Mouse (Mus musculus) right cerebral cortex, postnatal 36 days (tissue): Measurements from ENCODE around the gene Gm960.

Experiments used
- DNase-seq, 2 experiments: peaks; one replicate each; pipeline ENCODE4 v3.0.0; 2022; ENCODE audit warnings: low spot score in 2 of 2, mixed read lengths in 1 of 2

The Gm960 gene

DNA sequence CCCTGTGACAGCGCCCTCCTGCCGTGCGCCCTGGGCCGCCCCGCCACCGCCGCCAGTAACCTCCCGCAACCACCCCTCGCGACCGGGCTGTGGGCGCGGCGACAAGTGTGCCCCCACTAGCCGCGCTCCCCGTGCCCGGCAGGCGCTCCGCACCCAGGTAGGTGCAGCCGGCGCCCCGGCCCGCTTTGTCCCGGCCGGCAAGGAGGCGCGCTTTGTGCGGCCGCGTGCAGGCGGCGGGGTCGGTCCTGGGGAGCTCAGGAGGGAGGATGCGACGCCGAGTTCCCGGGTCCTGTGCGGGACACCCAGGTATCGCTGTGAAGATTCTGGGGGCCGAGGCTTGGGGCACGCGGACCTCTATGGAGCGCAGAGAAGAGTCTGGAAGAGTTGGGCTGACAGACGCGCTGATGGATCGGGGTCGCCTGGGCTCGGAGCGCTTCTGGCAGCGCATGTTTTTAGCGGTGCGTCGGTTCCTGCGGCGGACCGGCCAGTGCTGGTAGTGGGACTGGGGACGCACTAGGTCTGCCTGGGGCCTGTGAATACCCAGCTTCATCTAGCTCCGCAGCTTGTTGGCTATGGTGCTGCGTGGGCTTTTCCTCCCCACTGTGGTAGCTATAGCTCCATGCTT is 13.8 kb upstream of the Gm960 start:
- no peak for DNase-seq

DNA sequence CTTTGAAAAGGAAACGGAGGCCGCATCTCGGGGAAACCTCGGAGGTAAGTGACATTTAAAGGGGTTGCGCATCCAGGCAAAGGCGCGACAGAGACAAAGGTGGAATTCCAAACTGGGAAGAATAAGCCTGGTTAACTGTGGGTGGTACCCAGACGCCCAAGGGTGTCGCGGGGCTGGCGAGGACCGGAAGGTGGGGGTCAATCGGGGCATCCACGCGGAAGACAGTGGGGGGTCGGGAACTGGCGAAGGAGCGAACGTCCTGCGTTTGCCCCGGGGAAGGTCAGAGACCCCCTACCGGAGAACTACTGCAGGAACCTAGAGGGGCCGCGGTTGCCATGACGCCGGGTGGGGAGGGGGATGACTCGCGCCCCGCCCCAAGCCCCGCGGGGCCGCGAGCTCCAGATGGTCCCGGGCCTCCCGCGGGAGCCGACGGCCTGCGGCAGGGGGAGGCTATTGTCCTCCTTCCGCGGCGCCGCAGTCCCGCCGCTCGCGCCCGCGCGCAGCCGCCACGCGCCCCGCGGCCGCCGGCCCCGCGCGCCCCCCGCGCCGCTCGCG is 13.2 kb upstream of the Gm960 start:
- no peak for DNase-seq

DNA sequence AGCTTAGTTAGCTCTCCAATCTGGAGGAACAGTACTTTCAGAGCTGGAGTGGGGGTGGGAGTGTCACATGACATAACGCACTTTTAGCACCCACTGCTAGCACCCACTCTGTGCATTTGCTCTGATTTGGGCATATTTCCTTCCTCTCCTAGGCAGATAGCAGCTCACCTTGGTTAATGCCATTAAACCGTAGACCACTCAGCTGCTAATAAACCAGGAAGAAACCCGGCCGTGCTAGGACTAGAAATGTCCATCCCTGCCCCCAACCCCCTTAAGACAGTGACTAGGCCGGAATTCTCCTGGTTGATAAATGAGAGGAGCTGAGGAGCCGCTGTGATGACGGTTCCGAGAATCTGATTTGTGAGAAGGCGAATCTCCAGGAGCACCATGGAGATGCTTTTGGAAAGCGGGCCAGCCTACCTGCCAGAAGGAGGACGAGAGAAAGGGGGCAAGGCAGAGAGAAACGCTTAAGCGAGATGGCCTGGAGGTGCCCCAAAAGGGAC is 12.7 kb upstream of the Gm960 start, which contains the start of gene Sptbn2:
Gene Sptbn2, plus strand, starts transcription at position 70 of the 503 bp plus-strand sequence.
- DNase-seq: peak; percentile 77 to 92

DNA sequence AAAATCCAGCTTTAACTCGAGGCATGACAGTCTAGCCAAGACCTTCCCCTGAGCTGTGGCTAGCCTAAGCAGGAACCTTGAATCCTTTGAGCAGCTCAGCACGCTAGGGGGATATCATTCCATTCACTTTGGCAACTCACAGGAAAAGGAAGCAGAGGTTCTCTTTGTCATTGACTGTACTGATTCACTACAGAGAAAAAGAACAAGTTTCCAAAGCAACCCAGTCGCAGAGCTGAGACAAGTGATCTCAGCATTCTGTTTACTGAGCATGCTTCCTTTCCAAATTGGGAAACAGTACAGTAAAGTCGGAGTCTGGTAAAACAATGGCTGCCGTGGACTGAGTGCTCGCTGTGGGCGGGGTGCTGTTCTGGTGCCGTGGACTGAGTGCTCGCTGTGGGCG is 10.3 kb upstream of the Gm960 start:
- no peak for DNase-seq

DNA sequence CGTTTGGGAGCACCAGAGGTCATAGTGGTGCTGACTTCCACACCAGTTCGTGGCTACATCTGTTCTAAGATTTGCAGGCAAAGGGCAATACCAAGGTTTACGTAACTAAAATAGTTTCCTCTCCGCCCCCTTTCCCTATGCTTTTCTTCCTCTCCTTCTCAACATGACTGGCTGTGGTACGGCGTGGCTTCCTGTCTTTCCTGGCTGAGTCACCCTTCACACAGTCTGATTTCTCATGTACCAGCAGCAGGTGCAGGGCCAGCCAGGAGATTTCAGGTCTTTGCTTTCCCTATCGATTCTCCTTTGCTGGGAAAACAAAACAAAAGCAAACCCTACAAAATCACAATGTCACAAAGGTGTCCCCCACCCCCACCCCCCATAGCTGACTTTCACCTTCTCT is 2.8 kb upstream of the Gm960 start:
- DNase-seq: no peak

DNA sequence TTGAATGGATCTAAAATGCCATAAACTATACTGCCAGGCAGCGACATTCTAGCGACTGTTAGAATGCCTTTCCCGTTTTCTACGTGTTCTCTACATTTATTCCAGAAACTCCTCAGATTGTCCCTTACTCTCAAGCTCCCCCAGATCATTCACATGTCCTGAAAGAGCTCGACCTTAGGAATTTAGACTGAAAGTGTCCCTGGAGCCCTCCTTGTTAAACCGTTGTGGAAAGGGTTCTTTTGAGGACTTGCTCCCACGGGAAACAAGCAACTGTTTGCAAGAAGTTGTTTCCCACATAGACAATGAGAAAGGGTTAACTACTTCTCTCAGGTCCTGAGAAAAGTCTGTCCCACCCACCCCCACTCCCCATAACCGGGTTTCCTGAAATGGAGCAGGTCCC is 2.2 kb upstream of the Gm960 start:
- DNase-seq: no peak

DNA sequence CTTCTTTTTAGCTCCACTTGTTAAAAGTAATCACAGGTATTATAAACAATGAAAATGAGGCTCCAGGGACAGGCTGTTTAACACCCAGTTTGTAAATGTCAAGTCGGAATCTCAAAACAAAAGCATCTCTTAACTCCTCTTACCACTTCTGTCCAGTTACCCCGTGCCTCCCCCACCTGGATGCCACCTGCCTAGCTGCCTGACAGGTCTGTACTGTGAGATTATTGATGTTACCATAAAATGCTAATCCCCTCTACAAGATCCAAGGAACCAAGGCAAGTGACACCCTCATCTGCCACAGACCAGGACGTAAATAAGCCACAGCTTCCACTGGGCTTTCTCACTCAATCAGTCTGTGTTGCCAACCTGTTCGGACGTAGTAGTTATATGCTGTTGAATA is 1.4 kb upstream of the Gm960 start:
- no peak for DNase-seq

DNA sequence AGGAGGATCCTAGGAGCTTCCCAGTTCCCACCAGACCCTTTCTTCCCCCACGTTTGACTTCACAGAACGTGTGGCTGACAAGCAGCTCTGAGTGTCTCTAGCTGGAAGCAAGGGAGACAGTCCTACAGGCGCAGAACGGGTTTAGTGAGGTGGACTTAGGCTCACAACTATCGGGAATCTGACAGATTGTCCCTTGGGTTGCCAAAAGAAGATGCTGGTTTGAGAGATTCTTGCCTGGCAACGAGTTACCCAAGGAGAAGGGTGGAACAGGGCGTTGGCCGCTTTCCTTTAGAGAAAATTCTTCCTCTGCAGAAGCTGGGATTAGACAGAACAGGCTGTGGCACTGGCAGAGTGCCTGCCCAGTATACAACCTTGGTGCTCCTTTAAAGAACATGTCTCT is 388 bp upstream of the Gm960 start:
- DNase-seq: no peak

DNA sequence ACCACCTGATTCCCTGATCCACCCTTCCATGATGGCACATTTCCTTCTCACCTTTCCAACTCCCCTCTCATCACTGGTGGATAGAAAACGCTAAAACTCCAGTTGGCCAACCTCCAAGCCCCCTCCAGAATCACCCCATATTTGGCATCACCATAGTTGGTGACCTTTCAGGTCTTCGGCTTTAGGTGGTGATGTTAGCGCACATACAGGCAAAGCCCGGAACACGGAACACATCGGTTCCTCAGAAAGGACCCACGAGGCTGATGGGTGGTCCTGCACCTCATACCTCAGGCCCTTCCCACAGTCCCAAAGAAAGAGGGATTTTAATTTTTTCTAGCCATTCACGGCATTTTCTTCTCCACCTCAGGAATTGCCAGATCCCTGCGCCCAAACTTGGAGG is 747 bp downstream of the Gm960 start:
- no peak for DNase-seq

DNA sequence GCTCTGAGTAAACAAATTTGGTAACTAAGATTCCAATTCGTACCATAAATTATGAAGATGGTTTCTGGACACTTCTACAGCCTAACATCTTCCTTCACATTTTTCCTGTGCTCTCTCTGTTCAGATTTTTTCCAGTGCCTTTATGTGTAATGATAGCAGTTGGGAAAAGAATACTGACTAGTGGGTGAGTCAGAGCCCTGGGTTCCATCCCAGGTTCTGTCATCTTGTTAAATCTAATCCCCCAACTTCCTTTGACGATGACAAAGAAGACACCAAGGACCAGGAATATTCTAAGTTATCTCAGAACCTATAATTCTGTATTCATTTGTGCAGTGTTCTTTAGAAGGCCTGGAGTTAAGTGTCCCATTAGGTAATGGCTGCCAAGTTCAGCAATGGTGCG is 1.3 kb downstream of the Gm960 start:
- DNase-seq: no peak

DNA sequence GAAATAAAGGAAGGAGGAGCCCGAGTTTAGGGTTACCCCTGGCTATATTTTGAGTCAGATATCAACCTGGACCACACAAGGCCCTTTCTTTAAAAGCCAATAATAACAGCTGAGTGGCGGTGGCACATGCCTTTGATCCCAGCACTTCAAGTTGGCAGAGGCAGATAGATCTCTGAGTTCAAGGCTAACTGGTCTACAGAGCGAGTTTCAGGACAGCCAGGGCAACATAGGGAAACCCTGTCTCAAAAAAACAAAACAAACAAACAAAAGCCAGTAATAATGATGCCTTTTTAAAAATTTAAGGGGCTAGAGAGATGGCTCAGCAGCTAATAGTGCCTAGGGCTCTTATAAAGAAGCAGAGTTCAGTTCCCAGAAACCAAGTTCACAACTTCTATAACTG is 4.1 kb downstream of the Gm960 start:
- no peak for DNase-seq

DNA sequence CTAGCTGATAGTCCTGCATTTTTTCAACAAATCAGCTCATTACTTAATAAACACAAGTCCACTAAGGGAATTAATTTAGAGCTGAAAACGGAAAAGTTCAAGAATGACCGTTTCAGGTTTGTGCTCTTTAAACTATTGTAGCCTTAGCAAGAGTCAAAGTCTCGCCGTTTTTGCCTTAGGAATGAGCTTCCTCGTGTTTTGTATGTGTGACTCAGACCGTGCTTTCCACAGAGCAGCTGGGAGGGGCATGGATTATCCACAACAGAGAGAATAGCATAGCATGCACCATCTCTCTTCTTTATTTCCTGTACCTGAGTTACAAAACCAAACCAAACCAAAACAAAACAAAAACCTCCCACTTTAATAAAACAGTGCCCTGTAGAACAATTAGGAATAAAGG is 26.1 kb downstream of the Gm960 start:
- DNase-seq: no peak

DNA sequence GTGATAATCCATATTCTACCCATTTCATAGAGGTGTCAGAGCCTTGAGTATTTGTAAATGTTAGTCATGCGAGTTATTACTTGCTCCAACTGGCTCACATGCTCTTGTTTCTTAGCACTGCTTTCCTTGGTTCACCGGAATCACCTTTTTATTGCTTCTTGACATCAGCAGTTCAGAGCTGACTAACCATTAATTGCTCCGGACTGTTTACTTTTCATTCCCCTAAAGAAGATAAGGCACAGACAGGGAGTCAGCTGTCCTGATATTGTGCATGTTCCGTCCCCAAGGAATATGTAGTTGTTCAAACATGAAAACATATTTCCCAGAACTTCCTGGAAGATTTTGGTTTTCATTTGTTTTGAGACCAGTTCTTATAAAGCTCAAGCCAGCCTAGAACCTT is 27.7 kb downstream of the Gm960 start:
- DNase-seq: no peak

DNA sequence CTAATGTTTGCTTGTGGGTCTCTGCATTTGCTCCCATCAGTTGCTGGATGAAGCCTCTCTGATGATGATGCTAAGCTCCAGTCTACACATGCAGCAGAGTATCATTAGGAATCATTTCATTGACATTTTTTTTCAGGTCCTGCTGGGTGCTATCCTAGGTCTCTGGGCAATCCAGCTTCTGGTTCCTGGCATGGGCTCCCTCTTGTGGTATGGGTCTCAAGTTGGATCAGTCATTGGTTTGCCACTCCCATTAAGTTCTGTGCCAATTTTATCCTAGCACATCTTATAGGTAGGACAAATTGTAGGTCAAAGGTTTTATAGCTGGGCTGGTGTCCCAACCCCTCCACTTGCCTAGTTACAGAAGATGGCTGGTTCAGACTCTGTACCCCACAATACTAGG is 31.7 kb downstream of the Gm960 start:
- DNase-seq: no peak

DNA sequence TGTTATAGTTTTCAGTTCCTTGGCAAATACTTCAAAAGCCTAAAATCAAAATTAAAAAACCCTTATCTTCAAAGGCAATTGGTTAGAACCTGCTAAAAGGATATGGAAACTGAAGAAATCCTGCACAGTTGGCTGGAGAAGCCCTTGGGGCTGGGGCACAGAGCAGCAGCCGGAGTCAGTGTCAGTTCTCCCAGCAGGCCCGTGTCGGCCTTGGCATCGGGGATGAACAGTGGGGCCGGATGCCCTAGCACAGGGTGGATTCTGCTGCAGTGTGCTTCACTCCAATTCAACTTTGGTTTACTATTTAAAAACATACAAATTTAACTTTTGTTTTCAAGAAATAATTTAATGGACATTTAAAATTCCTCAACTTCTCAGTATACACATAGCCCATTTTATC is 40.3 kb downstream of the Gm960 start:
- DNase-seq: no peak

DNA sequence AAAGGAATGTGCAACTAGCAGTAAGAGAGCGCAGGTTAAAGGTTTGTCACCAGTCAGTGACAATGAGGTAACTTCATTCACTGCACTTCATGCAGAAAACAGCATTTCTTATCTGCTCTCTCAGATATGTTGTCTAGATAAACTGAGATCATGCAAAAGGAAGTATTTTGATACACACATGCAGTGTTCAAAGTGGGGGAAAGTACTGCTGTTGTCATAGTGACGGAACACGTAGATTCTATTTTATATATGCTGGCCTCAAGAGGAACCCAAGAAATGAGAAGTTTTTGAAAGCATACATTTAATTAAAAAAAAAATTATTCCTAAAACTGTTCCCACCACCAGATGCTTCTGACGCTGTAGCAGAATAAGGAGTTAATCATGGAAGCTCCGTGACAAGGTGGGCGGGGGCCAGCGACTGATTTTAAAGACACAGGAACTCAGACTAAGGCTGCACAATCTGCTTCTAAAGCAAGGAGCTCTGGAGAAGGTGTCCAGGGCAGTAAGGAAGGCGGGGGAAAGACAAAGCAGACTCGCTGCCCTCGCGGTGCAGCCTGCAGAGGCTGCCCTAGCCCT is 51.5 kb downstream of the Gm960 start:
- DNase-seq: peak; percentile 75 to 81

DNA sequence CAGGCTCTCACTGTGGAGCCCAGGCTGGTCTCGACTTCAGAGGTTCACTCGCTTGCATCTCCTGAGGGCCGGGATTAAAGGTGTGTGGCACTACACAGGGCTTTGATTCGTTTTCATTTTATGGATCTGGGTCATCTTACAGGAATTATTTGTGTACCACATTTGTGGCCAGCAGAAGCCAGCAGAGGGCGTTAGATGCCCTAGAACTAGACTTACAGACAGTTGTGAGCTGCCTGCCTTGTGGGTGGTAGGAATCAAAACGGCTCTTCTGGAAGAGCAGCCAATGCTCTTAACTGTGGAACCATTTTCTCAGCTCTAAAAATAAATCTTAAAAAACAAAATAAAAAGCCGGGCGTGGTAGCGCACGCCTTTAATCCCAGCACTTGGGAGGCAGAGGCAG is 54.2 kb downstream of the Gm960 start:
- peak; percentile 73 for DNase-seq

DNA sequence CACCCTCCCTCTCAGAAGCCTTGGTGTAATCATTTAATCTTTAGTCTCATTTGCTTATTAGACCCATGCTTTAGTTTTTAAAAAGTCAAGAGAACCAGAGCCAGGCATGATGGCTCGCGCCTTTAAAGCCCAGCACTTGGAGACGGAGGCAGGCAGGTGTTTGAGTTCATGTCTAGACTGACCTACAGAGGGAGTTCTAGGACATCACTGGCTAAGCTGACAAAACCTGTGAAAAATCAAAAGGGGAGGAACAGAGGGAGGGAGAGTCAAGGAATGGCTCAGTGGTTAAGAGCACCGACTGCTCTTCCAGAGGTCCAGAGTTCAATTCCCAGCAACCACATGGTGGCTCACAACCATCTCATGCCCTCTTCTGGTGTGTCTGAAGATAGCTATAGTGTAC is 62.5 kb downstream of the Gm960 start:
- no peak for DNase-seq

DNA sequence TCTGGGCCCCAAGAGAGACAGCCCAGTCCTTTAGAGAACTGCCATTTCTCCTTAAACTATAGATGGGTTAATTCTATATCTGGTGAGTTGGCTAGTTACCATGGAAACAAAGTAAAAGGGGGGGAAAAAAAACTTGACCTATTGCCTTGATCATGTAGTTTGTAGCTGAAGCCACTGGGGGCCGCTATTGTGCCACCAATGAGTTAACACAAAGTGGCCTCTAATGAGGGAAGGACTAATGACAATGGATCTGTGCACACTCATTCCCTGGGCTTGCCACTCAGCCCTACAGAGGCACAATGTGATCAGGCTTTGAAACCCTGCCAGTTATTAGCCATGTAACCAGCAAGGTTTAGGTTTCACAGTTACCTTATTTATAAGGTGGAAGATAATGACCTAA is 69.6 kb downstream of the Gm960 start:
- DNase-seq: no peak

DNA sequence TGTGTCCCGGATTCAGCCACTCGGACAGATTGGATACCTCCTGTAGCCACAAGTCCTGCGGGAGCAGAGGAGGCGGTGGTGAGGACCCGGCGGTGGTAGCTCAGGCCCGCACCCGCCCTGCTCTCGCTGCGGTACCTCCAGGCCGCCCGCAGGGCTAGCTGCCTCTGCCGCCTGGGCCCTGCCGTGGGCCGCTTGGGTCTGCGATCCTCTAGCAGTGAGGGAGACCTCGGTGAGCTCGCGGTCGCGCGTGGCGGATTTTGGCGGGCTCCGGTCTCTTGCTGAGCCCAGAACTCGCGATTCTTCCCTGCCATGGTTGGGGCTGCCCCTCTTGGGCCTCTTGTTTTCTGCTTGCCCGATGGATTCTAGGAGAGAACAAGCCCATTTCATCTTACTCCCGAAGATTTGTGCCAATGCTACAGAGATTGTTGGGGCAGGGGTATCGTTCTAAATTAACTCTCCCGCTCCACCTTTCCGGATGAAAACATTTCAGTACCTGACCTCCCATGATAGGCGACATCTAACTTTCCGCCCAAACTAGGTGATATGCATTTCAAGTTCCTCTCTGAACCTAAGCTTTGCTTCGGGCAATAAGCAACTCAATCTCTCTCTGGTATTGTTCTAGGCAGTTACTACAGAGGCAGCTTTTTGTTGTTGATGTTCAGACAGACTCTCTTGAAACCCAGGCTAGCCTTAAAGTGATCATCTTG is 72.5 kb downstream of the Gm960 start:
- DNase-seq: no peak

DNA sequence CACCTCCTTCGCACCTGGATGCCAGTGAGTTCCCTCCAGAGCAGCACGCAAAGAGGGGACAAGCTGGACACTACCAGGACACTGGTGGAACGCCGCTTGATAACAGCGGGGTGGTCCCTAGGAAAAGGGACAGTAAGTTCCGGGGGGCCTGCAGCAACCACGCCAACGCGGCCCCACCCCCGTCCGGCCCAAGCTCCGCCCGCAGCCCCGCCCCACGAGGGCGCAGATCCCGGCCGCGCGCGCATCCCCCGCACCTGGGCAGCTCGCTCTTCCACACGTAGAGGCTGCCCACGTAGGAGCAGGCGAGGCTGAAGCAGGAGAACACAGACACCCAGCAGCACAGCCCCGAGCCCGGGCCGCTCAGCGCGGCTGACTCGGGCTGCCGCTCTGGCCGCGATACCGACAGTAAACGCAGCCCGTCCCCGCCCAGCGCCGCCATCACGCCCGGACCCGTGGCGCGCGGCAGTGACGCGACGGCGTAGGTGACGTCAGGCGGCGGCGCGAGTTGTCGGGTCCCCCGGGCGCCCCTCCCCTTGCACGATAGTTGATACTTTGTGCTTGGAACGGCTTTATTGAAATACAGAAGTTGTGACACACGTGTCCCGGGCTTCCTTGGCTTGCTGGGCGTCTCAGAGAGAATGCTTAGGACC is 73.2 kb downstream of the Gm960 start, which contains the start of gene Rce1:
Gene Rce1, minus strand, starts transcription at position 463 of the 650 bp plus-strand sequence.
- peak; percentile 82 to 87 for DNase-seq
